Mouse (Mus musculus) urinary bladder, postnatal 14 days (tissue): ENCODE results near the gene Cfap61.

ENCODE experiments used
- DNase-seq: peaks from one replicate; pipeline ENCODE4 v3.0.0; 2021; ENCODE audit warnings: low spot score

The Cfap61 gene

DNA sequence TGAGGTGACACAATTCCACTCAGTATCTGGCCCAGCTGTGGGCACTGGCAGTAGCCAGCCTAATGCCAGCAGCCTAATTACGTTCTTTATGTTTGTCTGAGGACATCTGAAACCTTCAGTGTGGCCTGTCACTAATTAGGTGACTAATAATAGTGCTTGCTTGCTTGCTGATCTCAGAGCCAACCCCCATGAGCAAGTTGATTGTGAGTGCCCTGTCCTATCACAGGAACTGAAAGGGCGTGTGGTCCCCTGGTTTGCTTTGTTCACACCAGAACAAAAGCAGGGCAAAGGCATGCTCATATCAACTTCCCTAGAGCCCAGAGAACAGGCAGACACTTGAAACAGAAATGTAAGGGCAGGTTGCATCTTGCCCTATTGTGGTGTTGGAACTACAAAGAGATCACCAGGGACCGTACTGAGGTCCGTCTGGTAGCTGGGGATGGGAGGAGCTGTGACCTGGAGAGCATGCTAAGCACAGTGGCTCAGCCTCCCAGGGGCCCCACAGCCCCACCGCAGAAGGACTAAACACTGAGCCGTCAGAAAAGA, 148.8 kb downstream of the Cfap61 start:
- no peak for DNase-seq

DNA sequence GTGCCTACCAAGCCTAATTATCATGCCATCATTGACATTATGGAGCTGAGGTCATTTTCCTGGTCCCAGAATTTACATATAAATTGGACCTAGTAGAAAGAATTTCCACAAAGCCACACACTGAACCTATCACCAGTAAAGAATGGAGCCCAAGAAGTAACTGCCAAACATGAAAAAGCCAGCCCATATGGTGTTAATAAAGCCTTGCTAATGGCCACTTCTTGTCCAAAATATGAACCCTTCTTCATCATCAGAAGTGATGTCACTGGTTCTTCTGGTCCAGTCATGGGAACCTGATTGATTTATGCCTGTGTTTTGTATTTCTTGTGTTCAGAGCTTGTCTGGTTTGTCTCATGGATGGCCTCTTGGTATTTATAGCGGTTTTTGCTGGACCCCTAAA, 152.8 kb downstream of the Cfap61 start:
- no peak for DNase-seq

DNA sequence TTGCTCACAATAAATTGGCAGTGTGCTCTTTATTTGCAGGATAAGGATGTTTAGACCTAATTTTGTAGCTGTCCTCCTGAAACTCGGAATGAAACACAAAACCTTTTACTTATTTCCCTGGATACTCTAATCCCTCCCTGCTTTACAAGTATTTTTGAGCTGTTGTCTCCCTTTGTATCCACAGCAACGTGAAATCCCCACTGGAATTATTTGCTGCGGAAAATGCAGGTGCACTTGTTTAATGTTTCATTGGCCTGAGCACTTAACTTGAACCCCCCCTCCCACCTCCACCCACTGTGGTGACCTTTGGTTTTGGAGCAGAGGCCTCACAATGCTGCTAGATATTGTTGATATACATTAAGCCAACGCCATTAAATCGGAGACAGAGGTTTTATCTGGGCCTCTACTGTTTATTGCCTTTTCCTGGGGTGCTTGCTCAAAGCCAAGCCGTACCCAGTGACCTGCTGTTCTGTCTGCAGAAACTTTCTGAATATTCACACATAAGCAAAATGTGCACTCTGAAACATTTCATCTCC, 154.6 kb downstream of the Cfap61 start:
- no peak for DNase-seq

DNA sequence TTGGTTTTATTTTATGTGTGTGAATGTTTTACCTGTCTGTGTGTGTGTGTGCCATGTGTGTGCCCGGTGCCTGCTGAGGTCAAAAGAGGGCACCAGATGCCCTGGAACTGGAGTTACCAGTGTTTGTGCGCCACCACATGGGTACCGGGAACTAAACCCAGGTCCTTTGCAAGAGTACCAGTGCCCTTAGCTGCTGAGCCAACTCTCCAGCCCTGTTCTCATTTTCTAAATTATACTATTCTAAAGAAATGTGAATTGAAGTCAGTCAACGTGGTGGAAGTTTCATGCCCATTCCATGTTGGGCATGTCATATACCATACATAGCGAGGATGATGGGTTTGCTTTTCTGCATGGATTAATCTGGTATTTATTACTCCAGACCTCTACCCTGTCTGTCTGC, 162.9 kb downstream of the Cfap61 start:
- DNase-seq: no peak

DNA sequence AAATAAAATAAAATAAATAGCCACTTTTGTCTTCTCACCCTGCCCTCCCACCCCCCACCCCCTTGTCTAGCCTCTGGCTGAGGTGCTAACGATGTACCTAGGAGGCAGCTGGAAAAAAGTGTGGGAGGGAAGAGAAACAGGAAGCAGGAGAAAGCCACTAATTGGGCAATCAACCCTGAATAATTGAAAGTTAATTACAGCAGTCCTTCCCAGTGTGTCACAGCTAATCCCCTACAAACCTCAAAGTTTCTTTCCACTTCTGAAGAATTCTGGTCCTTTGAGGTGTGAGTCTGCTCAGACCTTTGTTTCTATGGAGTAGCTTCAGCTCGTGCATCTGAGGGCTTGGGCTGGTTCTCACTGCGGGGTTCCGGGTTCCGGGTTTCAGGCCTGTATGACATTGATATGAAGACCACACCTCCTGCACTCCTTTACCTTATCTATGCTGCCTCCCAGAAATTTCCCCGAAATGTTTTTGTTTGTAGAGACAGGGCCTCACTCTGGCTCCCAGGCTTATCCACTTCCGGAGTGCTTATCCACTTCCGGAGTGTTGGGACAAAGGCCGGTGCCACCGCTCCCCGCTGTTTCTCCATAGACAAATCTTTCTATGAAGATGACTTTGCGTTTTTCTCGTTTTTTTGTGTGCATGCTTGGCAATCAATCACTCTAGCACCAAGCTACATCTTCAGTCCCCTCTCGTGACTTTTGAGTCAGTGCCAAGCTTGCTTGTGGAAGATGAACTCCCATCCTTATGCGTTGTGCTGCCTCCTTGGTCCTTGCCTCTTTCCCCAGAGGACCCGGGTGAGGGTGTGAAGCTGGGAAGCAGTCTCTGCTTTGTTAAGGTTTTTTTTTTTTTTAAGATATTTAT, 164.5 kb downstream of the Cfap61 start:
- no peak for DNase-seq

DNA sequence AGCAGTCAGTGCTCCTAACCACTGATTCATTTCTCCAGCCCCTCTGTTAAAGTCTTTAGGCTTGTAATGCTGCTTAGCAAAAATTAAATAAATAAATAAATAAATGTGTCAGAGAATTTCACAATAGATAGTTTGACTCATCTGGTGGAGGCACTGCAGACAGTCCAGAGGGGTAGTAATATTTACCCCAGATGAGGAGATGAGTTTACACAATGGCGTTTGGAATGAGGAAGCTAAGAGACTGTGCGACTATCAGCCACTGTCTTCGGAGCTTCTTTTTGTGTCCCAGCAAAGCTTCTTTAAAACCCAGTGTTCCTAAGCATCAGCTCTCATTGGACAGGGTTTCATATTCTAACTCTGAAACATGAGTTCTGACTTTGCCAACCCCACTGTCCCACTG, 165.3 kb downstream of the Cfap61 start:
- no peak for DNase-seq

DNA sequence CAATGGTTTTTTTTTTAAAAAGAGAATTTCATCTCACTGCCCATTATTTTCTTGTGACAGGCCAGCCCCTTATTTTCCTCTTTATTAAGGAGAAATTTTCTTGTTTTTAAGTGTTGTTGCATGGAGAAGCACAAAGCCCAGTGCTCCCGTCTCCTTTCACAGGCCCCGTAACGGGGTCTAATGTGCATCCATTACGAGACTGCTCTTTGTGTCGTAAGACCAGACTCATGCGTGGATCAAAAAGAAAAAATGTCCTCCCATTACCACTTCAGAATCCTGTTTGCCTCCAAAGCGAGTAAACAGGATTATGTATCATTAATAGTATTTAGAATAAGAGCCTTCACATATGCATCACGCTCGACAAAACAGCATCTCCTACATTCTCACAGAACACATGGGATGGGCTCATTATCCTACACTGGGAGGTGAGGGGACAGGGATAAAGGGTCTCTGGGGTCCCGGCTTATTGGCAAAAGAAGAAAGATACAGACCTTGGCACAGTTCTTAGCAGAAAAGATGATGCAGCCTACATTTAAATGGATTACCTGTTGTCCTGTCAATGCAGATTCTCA, 166.0 kb downstream of the Cfap61 start:
- no peak for DNase-seq

DNA sequence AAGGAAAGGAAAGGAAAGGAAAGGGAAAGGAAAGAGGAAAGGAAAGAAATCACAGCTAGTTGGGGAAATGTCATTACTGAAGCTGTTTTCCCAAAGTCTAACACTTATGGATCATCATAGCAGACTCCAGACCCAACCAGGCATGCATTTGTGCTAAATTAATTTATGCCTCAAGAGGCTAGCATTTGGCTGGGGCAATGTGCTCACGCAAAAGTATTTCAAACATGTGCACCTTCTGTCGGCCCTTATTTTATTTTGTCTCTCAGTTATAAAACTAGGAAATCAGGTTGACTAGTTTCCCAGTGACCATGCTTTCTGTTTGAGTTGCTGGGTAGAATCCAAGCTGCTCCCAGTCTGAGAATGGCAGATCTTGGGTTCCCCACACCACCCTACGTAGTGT, 168.0 kb downstream of the Cfap61 start:
- no peak for DNase-seq

DNA sequence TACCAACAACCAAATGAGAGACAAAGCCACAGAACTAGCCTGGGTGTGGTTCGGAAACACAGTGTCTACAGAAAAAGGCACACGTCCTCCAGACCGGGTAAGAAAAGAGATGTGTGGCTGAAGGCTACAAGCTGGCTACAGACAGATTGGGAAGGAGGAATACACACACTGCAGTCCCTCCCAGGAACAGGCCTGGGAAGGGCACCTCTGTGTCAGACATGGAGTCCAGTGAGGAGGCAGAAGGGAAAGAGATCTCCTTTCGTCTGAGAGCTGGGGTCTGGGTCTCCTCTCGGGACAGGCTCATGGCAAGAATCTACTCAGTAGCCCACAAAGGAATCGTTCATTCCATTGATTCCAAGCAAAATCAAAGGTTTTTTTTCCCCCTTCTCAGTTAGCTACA, 170.8 kb downstream of the Cfap61 start:
- DNase-seq: no peak

DNA sequence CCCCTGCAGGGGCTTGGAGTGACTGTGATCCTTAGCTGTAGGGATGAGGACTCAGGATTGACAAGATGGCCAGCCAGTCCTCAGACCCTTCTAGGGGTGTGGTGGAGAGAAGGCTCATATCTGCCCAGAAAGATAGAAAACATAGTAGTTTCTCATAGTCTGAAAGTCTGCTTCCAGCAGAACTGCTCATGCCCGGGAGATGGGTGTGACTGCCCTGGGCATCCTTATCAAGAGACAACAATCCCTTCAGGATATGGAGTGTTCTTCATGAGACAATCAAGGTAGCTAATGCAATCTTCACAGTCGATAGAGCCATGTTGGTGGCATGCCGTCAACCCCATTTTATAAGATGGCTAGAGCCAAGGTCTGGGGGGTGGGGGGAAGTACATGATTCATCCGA, 173.4 kb downstream of the Cfap61 start:
- no peak for DNase-seq

DNA sequence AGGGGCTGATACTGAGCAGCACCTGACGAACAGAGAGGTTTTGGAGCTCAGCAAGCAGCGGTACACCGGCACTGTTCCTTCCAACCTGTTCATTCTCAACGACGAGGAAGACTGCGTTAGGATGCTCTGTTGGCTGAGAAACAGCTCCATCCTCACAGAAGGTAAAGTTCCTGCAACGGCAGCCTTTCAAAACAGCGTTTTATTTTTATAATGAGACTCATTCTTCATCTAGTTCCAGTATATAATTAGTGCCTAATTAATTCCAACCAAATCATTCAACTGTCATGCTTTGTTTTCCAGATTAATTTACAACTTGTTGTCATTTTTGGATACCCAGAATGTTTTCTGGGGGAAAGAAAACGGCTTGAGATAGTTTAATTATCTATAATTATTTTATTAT, 175.3 kb downstream of the Cfap61 start:
- DNase-seq: no peak

DNA sequence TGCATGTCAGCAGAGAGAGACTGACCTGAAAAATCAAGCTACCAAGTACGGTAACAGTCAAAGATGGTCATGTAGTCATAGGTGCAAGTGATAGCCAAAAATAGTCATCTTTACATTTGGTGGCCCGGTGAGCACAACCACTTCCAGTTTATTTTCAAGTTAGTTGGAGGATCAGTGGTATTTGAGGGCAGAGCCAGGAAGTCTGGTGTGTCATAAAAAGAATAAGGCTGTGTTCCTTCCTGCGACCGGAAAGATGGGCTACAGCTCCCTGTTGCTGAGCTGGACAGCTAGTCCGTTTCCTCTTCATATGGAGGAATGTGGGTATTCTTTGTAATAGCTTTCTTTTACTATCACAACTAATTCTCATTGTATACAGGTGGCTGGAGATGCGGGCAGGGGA, 181.7 kb downstream of the Cfap61 start:
- DNase-seq: no peak

DNA sequence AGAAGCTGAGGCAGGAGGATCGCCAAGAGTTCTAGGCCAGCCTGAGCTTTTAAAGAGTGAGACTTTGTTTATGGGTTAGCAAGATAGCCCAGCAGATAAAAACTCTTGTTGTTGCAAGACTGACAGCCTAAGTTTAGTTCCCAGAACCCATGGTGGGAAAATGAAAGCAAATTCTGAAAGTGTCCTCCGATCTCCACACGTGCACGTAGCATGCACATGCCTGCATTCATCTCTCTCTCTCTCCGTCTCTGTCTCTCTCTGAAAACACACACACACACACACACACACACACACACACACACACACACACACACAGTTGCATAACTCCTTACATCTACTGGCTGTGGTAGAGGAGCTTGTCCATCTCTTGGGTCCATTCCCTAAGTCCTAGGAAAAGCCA, 182.1 kb downstream of the Cfap61 start:
- DNase-seq: no peak

DNA sequence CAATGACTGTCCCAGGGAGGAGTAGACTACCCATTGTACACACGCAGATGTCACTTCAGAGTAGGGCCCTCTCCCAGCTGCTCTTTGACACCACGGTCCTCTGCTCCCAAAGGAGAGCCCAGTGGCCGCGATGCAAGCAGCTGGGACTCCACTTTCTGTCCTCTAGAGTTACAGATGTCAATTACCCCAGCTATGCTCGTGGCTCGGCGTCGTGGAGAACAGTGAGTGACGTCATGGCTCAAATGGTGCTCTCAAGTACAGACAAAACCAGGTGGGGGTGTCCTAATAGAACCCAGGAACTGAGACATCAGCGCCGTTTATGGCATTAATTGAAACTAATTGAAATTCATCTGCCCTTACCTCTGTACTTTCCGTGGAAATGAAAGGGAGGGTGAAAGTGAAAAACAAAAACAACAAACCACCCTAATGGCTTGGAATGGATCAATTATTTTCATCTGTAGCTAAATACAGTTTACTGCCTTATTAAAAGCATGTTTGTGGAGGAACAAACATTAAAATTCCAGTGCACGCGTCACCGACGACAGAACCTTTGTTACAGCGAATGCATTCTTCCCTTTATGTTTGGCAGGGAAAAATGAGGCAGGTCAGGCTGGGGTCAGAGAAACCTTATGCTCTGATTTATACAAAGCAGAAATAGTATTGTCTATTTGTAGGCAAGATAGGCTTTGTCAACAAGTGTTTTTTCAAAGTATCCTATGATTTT, 182.8 kb downstream of the Cfap61 start:
- DNase-seq: no peak

DNA sequence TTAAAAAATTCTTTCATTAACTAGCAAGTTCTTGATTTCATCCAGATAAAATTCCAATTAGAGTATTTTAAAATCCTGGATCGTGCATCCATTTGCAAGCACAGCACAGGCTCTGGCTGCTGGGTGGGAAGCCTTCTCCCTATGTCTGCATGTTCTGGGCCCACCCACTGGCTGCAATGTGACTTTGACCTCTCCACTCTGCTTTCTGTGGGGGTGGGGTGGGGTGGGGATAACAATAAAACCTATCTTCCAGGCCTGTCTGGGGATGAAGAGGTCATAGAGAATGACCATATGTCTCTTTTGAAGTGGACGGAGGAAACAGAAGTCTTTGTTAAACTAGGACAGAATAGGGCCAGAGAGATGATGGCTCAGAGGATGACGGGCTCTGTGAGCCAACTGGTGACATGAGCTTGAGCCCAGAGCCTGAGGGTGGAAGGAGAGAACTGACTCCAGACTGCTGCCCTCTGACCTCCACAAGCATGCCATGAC, 183.4 kb downstream of the Cfap61 start:
- no peak for DNase-seq

DNA sequence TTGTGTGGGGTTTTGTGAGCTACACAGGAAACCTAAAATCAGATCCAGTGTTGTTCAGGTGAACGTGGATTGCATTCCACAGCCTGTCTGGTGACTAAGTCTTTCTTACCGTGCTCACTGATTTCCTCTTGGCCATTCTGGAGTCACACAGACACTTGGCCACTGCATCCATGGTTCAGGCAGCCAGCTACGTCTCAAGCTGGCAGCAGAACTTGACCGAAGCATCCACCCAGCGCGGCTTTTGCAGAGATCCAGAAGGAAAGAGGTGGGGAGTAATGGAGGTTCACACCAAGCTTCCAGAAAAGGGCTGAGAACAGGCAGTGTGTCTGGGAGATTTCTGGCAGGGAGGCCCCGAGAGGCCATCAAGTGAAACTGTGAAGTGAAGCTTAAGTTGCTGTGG, 187.0 kb downstream of the Cfap61 start:
- DNase-seq: no peak

DNA sequence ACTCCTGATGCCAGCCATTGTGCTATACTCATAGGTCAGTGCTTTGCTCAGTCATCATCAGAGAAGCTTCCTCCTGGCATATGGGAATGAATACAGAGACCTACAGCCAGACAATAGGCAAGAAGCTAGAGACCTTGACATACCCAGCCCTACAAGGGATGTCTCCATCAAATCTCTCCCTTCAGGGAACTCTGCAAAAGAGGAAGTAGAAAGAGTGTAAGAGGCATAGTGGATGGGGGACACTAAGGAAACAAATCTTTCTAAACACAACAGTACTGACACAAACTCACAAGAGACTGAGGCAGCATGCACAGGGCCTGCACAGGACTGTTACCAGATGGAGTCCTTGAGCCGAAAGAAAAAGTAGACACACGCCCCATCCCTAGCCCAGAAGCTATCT, 190.5 kb downstream of the Cfap61 start:
- DNase-seq: no peak

DNA sequence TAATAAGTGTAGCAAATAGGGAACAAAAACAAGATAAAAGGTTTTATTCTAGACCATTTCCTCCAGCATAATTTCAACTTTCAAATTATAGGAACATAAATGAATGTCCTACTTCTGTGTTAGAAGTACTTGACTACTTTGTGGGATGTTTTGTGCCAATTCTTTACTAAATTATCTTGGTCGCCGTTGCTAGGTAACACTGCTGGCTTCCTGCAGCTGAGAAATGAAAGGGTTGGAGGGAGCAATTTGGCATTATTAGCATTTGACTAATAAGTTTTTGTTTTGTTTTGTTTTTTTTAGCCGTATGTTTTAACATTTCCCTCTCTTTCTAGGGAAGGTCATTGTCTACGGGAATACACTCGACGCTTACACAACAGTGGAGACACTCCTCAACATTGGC, 194.0 kb downstream of the Cfap61 start:
- no peak for DNase-seq

DNA sequence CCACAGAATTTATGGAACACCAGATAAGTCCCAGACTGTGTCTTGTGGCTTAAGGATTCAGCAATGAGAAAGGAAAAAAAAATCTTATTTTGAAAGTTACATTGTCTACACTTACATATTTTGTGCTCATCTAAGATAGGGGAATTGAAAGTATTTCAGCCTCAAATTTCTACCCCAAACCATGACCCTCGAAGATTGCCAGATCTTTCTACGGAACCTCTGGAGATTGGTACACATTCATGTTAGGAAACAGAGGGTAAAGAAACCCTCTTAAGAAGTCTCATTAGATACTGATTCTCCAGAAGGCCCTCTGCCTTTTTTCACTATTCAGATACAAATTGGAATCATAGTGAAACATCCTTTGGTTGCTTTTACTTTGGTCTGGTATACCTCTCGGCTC, 195.9 kb downstream of the Cfap61 start:
- DNase-seq: no peak

DNA sequence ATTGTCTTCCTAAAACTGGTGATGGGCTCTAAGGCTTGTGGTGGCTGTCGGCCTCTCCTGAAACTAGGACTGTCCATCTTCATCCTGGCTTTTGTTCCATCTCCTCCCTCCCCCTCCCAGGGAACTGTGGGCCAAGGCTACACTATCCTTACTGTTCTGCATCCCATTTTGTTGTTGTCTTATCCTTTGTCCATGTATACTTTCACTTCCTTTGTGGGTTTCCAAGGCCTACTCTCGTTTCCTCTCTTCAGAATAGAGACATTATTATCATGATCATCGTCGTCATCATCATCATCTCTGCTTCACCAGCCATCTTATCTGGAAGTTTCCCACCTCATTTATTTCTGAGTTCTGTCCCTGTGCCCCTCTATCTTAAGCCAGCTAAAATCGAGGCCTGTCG, 199.7 kb downstream of the Cfap61 start:
- DNase-seq: no peak

DNA sequence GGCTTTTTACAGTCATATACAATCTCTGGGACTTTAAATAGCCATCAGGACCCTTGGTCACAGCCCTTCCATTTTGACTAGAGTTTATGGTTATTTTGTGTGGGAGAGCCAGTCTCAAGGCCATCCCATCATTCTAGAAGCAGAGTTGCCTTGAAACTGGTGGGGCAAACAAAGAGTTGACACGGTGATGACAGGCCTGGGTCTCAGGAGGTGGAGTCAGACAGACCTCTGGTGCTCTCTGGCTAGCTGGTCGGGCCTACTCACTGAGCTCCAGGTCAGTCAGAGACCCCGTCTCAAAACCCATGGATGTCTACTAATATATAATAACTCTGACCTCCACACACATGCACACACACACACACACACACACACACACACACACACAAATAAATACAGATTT, 206.1 kb downstream of the Cfap61 start:
- no peak for DNase-seq

DNA sequence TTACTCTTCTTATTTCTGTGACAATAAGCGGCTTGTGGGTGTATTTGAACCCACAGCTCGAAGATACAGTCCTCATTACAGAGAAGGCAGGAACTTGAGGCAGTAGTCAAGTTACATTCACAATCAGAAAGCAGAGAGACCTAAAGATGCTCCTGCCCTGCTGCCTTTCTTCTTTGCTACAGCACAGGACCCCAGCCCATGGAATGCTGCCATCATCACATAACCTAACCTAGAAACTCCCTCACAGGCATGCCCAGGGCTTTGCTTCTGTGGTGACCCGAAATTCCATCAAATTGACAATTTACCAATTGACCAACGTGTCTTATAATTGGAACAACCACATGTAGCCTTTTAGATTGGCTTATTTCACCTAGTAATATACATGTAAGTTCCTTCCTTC, 212.7 kb downstream of the Cfap61 start:
- DNase-seq: no peak

DNA sequence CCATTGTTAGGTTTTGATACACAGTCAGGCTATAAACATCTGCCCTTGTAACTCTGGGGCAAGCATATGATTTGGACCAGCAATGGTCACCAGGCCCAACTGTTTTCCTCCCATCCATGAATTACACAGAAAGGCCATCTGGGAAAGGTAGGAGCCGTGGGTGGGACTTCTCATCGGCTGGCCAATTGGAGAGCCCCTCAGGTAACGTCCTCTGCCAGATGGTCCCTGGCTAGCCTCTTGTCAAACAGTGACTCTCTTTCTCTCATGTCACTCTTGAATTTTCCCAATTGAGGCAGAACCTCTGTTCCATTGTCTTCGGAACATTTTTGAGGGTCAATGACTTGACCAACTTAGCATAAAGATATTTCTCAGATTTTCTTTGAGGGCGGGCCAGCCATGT, 213.2 kb downstream of the Cfap61 start:
- no peak for DNase-seq
